ENCODE assay signal across 32 mouse cellular contexts in the genomic region with DNA sequence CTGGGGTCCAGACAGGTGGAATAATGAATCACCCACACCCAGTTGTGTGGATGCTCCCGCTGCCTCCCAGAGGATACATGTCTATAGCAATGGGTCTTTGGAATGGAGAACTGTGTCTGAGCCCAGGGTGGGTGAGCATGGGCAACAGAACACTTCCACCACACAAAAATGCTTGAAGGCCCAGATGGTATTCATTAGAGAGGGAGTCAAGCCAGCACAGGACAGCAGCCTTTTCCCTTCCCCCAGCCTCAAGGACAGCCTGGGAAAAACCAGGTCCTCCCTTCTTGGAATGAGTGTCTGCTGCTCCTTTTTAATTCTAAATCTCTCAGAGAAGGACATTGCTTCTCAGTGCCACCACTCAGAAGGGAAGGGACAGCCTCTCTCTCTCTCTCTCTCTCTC. TPM values are rescaled to one million over a fixed set of nuclear protein-coding genes. Genes with fewer than 3 reads are reported as not detected.
DNase-seq lines count a peak whose midpoint lies in the region; ATAC-seq and TF ChIP-seq lines count a peak whose summit lies in the region.
"Had no signal": no experiment of that assay in that cellular context is flagged by ENCODE, and none has a peak within 500 bp of the region (broad histone marks: within the 10 kb centered on the region; RNA-seq: fewer than 3 reads in every experiment).

No protein-coding gene starts in this region.

- no peak for TF ChIP-seq EP300 in stomach, postnatal 0 days (optimal IDR thresholded peaks at IDR 0.05)

- TF ChIP-seq CTCF in cerebellum, adult 2 months (IDR thresholded peaks at IDR 0.05; ENCODE audit: borderline replicate concordance, insufficient read depth, low read depth, low read length): no peak
- no peak for TF ChIP-seq CTCF in layer of hippocampus, adult 2 months (conservative IDR thresholded peaks at IDR 0.05)
- TF ChIP-seq CTCF in stomach, postnatal 0 days (IDR thresholded peaks at IDR 0.05; ENCODE audit: low read depth): no peak

- TF ChIP-seq POLR2A in cerebellum, adult 2 months (IDR thresholded peaks at IDR 0.05; ENCODE audit: borderline replicate concordance, insufficient read depth, low read length): no peak

- H3K9ac ChIP-seq in embryonic facial prominence, embryonic 11.5 days (replicated peaks; ENCODE audit: low read length): no peak overlapping the region
- H3K9ac ChIP-seq in stomach, postnatal 0 days (ENCODE audit: low read length): no peak overlapping the region
- H3K9ac ChIP-seq: embryonic facial prominence, embryonic 12.5 days; heart, embryonic 12.5 days; hindbrain, embryonic 14.5 days; limb, embryonic 12.5 days; liver, embryonic 15.5 days; lung, embryonic 14.5 days; midbrain, embryonic 15.5 days; neural tube, embryonic 15.5 days had no signal

- H3K4me2 ChIP-seq in embryonic facial prominence, embryonic 11.5 days (ENCODE audit: low read depth, low read length): no peak overlapping the region
- no peak overlapping the region for H3K4me2 ChIP-seq in stomach, postnatal 0 days (replicated peaks; ENCODE audit: low read depth)
- H3K4me2 ChIP-seq: embryonic facial prominence, embryonic 12.5 days; heart, embryonic 12.5 days; hindbrain, embryonic 14.5 days; limb, embryonic 12.5 days; liver, embryonic 15.5 days; lung, embryonic 14.5 days; midbrain, embryonic 15.5 days; neural tube, embryonic 15.5 days had no signal

- H3K4me1 ChIP-seq in cerebellum, adult 2 months (ENCODE audit: control insufficient read depth, insufficient read depth, low read length): peaks cover 57% of the 10 kb centered on the region
- no peaks in the 10 kb centered on the region for H3K4me1 ChIP-seq in embryonic facial prominence, embryonic 11.5 days (ENCODE audit: control insufficient read depth, insufficient read depth, low read length)
- no peaks in the 10 kb centered on the region for H3K4me1 ChIP-seq in stomach, postnatal 0 days (replicated peaks; ENCODE audit: control insufficient read depth, insufficient read depth)
- H3K4me1 ChIP-seq: liver, embryonic 15.5 days; midbrain, embryonic 10.5 days; midbrain, embryonic 15.5 days had no signal

- 59% methylated on average over 1 of the region's 1 CpGs for WGBS in cerebellum, adult 2 months
- WGBS in embryonic facial prominence, embryonic 11.5 days: 96% methylated on average over 1 of the region's 1 CpGs
- 96% methylated on average over 1 of the region's 1 CpGs for WGBS in stomach, postnatal 0 days

- H3K9me3 ChIP-seq in embryonic facial prominence, embryonic 11.5 days (replicated peaks; ENCODE audit: control insufficient read depth, low read length): no peaks in the 10 kb centered on the region
- no peaks in the 10 kb centered on the region for H3K9me3 ChIP-seq in stomach, postnatal 0 days (ENCODE audit: control insufficient read depth, low read length)
- H3K9me3 ChIP-seq: embryonic facial prominence, embryonic 12.5 days; limb, embryonic 12.5 days; liver, embryonic 15.5 days; midbrain, embryonic 10.5 days; midbrain, embryonic 15.5 days; neural tube, embryonic 15.5 days had no signal

- H3K27me3 ChIP-seq in cerebellum, adult 2 months (ENCODE audit: control insufficient read depth, insufficient read depth, low read length): no peaks in the 10 kb centered on the region
- H3K27me3 ChIP-seq in embryonic facial prominence, embryonic 11.5 days (ENCODE audit: control insufficient read depth, insufficient read depth, low read length): no peaks in the 10 kb centered on the region
- no peaks in the 10 kb centered on the region for H3K27me3 ChIP-seq in stomach, postnatal 0 days (ENCODE audit: control insufficient read depth, insufficient read depth, low read length)
- H3K27me3 ChIP-seq: limb, embryonic 12.5 days; liver, embryonic 15.5 days; midbrain, embryonic 15.5 days; neural tube, embryonic 15.5 days had no signal

- peak overlapping the region; percentile 77 for H3K27ac ChIP-seq in cerebellum, adult 2 months (ENCODE audit: insufficient read depth, low read length)
- H3K27ac ChIP-seq in layer of hippocampus, adult 2 months: peak overlapping the region; percentile 84; the same call in 1 of the 2 replicates
- no peak overlapping the region for H3K27ac ChIP-seq in embryonic facial prominence, embryonic 11.5 days (replicated peaks; ENCODE audit: low read depth, low read length)
- no peak overlapping the region for H3K27ac ChIP-seq in stomach, postnatal 0 days (replicated peaks)
- H3K27ac ChIP-seq: embryonic facial prominence, embryonic 12.5 days; heart, adult 2 months; hindbrain, embryonic 14.5 days; limb, embryonic 12.5 days; liver, embryonic 15.5 days; midbrain, embryonic 10.5 days; midbrain, embryonic 15.5 days; neural tube, embryonic 15.5 days had no signal

- no peak overlapping the region for H3K4me3 ChIP-seq in cerebellum, adult 2 months (replicated peaks; ENCODE audit: insufficient read depth, low read depth, low read length)
- no peak overlapping the region for H3K4me3 ChIP-seq in layer of hippocampus, adult 2 months
- no peak overlapping the region for H3K4me3 ChIP-seq in embryonic facial prominence, embryonic 11.5 days (ENCODE audit: low read depth, low read length)
- H3K4me3 ChIP-seq in stomach, postnatal 0 days (ENCODE audit: low read depth, low read length): no peak overlapping the region
- H3K4me3 ChIP-seq: embryonic facial prominence, embryonic 12.5 days; erythroblast, embryonic 14.5 days; heart, adult 2 months; heart, embryonic 12.5 days; limb, embryonic 12.5 days; liver, embryonic 15.5 days; midbrain, embryonic 10.5 days; midbrain, embryonic 15.5 days; neural tube, embryonic 15.5 days had no signal

- ATAC-seq in cerebellum, adult (ENCODE audit: insufficient number of reproducible peaks, low FRiP score, low TSS enrichment): no peak
- no peak for ATAC-seq in embryonic facial prominence, embryonic 11.5 days (replicated peaks; ENCODE audit: insufficient number of reproducible peaks, low FRiP score, low TSS enrichment, low read depth)
- ATAC-seq in megakaryocyte progenitor cell, adult 5-6 weeks (replicated peaks; ENCODE audit: poor library complexity): no peak
- ATAC-seq in stomach, postnatal 0 days (ENCODE audit: low FRiP score, low TSS enrichment): no peak
- ATAC-seq: forebrain, embryonic 16.5 days; intestine, postnatal 0 days; midbrain, embryonic 15.5 days had no signal

- no peaks in the 10 kb centered on the region for H3K36me3 ChIP-seq in embryonic facial prominence, embryonic 11.5 days (replicated peaks; ENCODE audit: control insufficient read depth, insufficient read depth, low read depth, low read length)
- no peaks in the 10 kb centered on the region for H3K36me3 ChIP-seq in stomach, postnatal 0 days (ENCODE audit: control insufficient read depth, insufficient read depth, low read length)
- H3K36me3 ChIP-seq: embryonic facial prominence, embryonic 12.5 days; heart, embryonic 12.5 days; limb, embryonic 12.5 days; liver, embryonic 15.5 days; midbrain, embryonic 10.5 days; midbrain, embryonic 15.5 days; neural tube, embryonic 15.5 days had no signal

- peak in 1 of 2 experiments; percentile 63 for DNase-seq in cerebellum, adult 2 months
- DNase-seq in layer of hippocampus, adult 2 months (ENCODE audit: low spot score in 2 of 2): no peak
- no peak for DNase-seq in layer of hippocampus, postnatal 25 days (ENCODE audit: extremely low spot score in 1 of 2, low spot score in 1 of 2)
- peak; percentile 64 for DNase-seq in embryonic facial prominence, embryonic 11.5 days (ENCODE audit: low spot score)
- DNase-seq in B cell, adult 2 months: no peak
- DNase-seq in stomach, postnatal 0 days (ENCODE audit: low spot score): no peak
- DNase-seq: adrenal gland, postnatal 25 days; heart, adult 2 months; kidney, adult 9 months; kidney, postnatal 10 days; lung, embryonic 14.5 days; lung, postnatal 14 days; retina, postnatal 1 day; right cerebral cortex, postnatal 14 days; thymus, adult 18-20 months; thymus, postnatal 25 days had no signal

RNA-seq across cellular contexts. Expression of gene Kcna5, which starts 52.3 kb away (rescaled TPM):
- 0.80 and 1.0 TPM in 2 replicates for polyA plus RNA-seq in cerebellum, adult 2 months (2012; rRNA removed)
- total RNA-seq in layer of hippocampus, adult 2 months (2021): 1 to 10 TPM; 1.5 to 1.6 TPM
- 1 to 10 TPM; 1.6 to 1.7 TPM for total RNA-seq in layer of hippocampus, postnatal 25 days (2021)
- polyA plus RNA-seq in embryonic facial prominence, embryonic 11.5 days (2014; fragmentation: Nextera tagmentation; extraction: Ambion mirVana): 1.7 and 2.6 TPM in 2 replicates
- total RNA-seq in megakaryocyte progenitor cell, adult 5-6 weeks (2015): not detected in 2 replicates
- total RNA-seq in megakaryocyte progenitor cell, adult 5-6 weeks (2017): not detected in 2 replicates
- polyA plus RNA-seq in stomach, postnatal 0 days (2015; fragmentation: Nextera tagmentation; extraction: Ambion mirVana): 3.2 and 3.5 TPM in 2 replicates
- total RNA-seq: hematopoietic stem cell, adult 5-6 weeks; MEL had no signal
- polyA plus RNA-seq: erythroblast, embryonic 14.5 days; liver, adult 2 months had no signal

RNA-seq across cellular contexts. Expression of gene Kcna1, which starts 58.7 kb away (rescaled TPM):
- 71.1 and 72.6 TPM in 2 replicates for polyA plus RNA-seq in cerebellum, adult 2 months (2012; rRNA removed)
- 100 to 1,000 TPM; 115 to 119 TPM for total RNA-seq in layer of hippocampus, adult 2 months (2021)
- total RNA-seq in layer of hippocampus, postnatal 25 days (2021): 100 to 1,000 TPM; 107 to 115 TPM
- polyA plus RNA-seq in embryonic facial prominence, embryonic 11.5 days (2014; fragmentation: Nextera tagmentation; extraction: Ambion mirVana): 0.40 and 0.52 TPM in 2 replicates
- not detected in 2 replicates for total RNA-seq in megakaryocyte progenitor cell, adult 5-6 weeks (2015)
- total RNA-seq in megakaryocyte progenitor cell, adult 5-6 weeks (2017): not detected in 2 replicates
- 0.62 and 0.69 TPM in 2 replicates for polyA plus RNA-seq in stomach, postnatal 0 days (2015; fragmentation: Nextera tagmentation; extraction: Ambion mirVana)
- total RNA-seq: hematopoietic stem cell, adult 5-6 weeks; MEL had no signal
- polyA plus RNA-seq: erythroblast, embryonic 14.5 days; liver, adult 2 months; liver, embryonic 15.5 days had no signal

Comparison
In these comparisons a context has a peak if more than half of its experiments do, and no peak if none do; other contexts are left out.
1. H3K27ac ChIP-seq: peak in cerebellum, adult 2 months (single experiment) and layer of hippocampus, adult 2 months (single experiment); none in embryonic facial prominence, embryonic 11.5 days (single experiment) and stomach, postnatal 0 days (single experiment).
2. RNA of gene Kcna1, which starts 58.7 kb away (total RNA-seq): 115 to 119 TPM in layer of hippocampus, adult 2 months and 107 to 115 TPM in layer of hippocampus, postnatal 25 days; not detected in megakaryocyte progenitor cell, adult 5-6 weeks; every median in the first group is over 100 times any median in the second.